Mouse (Mus musculus) brain, embryonic 18.5 days (tissue): ENCODE data around the gene Aebp2.
A peak's percentile ranks its signal among the peaks of the same experiment; 100 is the strongest.

Source experiments
- DNase-seq: peaks from one replicate; pipeline ENCODE4 v3.0.0-alpha.2; 2012; ENCODE audit warnings: low read depth, low spot score

Aebp2 gene

GRCm38 (mm10) chr6:140606534-140606933 lies 15.9 kb upstream of the Aebp2 start:
- DNase-seq, result no peak

- no peak for DNase-seq
These were observed 13.8 kb upstream of the Aebp2 start for GRCm38 (mm10) chr6:140608666-140609065.

GRCm38 (mm10) chr6:140609533-140609932 lies 12.9 kb upstream of the Aebp2 start:
- DNase-seq, result no peak

- no peak for DNase-seq
These were observed 12.3 kb upstream of the Aebp2 start for GRCm38 (mm10) chr6:140610117-140610516.

- DNase-seq, result no peak
These were observed 11.2 kb upstream of the Aebp2 start for GRCm38 (mm10) chr6:140611282-140611681.

- DNase-seq, result no peak
These were observed 10.5 kb upstream of the Aebp2 start for GRCm38 (mm10) chr6:140611893-140612473.

- DNase-seq, result no peak
These were observed 8.6 kb upstream of the Aebp2 start for GRCm38 (mm10) chr6:140613822-140614221.

GRCm38 (mm10) chr6:140614711-140615110 lies 7.8 kb upstream of the Aebp2 start:
- no peak for DNase-seq

- DNase-seq, result no peak
These were observed 1.7 kb upstream of the Aebp2 start for GRCm38 (mm10) chr6:140620531-140621349.

- no peak for DNase-seq
These were observed 841 bp upstream of the Aebp2 start for GRCm38 (mm10) chr6:140621622-140622021.

GRCm38 (mm10) chr6:140623226-140624095 lies 998 bp downstream of the Aebp2 start:
- peak; percentile 87 for DNase-seq

- no peak for DNase-seq
These were observed 1.9 kb downstream of the Aebp2 start for GRCm38 (mm10) chr6:140624096-140625051.

- DNase-seq, result no peak
These were observed 6.9 kb downstream of the Aebp2 start for GRCm38 (mm10) chr6:140629176-140629859.

- no peak for DNase-seq
These were observed 7.8 kb downstream of the Aebp2 start for GRCm38 (mm10) chr6:140630306-140630705.

- no peak for DNase-seq
These were observed 11.2 kb downstream of the Aebp2 start for GRCm38 (mm10) chr6:140633616-140634015.

- no peak for DNase-seq
These were observed 13.8 kb downstream of the Aebp2 start for GRCm38 (mm10) chr6:140636290-140636689.

GRCm38 (mm10) chr6:140642010-140642409 lies 19.5 kb downstream of the Aebp2 start:
- no peak for DNase-seq

GRCm38 (mm10) chr6:140642655-140643054 lies 20.2 kb downstream of the Aebp2 start:
- no peak for DNase-seq

GRCm38 (mm10) chr6:140645931-140646330 lies 23.5 kb downstream of the Aebp2 start:
- DNase-seq, result no peak

- DNase-seq, result no peak
These were observed 24.4 kb downstream of the Aebp2 start for GRCm38 (mm10) chr6:140646892-140647291.
